19 mouse cellular contexts compared by ENCODE assay signal in the genomic region with DNA sequence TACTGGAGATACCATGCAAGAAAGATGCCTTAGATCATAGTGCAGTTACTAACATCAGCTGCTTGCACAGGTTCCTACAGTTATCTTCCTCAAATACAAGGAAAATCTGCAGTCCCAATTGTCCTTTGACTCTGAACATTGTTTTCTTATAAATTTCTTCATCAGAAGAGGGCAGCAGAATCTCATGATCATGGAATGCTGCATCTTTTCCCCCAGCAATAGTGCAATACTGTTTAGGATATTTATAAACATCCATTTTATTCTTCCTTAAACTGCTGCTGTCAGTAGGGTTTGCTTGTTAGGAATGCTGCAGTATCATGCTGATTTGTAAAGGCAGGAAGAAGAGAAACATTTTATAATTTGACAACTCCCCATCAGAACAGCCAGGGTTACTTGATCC.
A peak's percentile ranks its signal among the peaks of the same experiment; 100 is the strongest.
DNase-seq lines count a peak whose midpoint lies in the region; ATAC-seq and TF ChIP-seq lines count a peak whose summit lies in the region.
"Had no signal": no experiment of that assay in that cellular context is flagged by ENCODE, and none has a peak within 500 bp of the region (broad histone marks: within the 10 kb centered on the region; RNA-seq: fewer than 3 reads in every experiment).

No protein-coding gene starts in this region.

- H3K4me2 ChIP-seq in forebrain, embryonic 16.5 days (ENCODE audit: low read length): no peak overlapping the region
- no peak overlapping the region for H3K4me2 ChIP-seq in midbrain, embryonic 16.5 days (ENCODE audit: low read length)
- no peak overlapping the region for H3K4me2 ChIP-seq in stomach, postnatal 0 days (replicated peaks; ENCODE audit: low read depth)
- H3K4me2 ChIP-seq: embryonic facial prominence, embryonic 13.5 days; limb, embryonic 13.5 days; liver, embryonic 13.5 days; lung, embryonic 15.5 days; midbrain, embryonic 13.5 days; stomach, embryonic 15.5 days had no signal

- peak; percentile 59; the same call in 1 of the 2 replicates for ATAC-seq in forebrain, embryonic 16.5 days
- ATAC-seq in midbrain, embryonic 16.5 days: peak; percentile 25; the same call in 1 of the 2 replicates
- ATAC-seq in stomach, postnatal 0 days (ENCODE audit: low FRiP score, low TSS enrichment): no peak
- ATAC-seq: midbrain, embryonic 13.5 days had no signal

- no peak for DNase-seq in forebrain, embryonic 10.5 days (ENCODE audit: extremely low spot score, low spot score)
- peak; percentile 2 to 34 for DNase-seq in layer of hippocampus, adult 18-20 months (ENCODE audit: low spot score in 2 of 2)
- no peak for DNase-seq in layer of hippocampus, postnatal 10 days (ENCODE audit: low spot score in 2 of 2)
- no peak for DNase-seq in midbrain, embryonic 10.5 days (ENCODE audit: low spot score)
- no peak for DNase-seq in stomach, postnatal 0 days (ENCODE audit: low spot score)
- no peak for DNase-seq in adrenal gland, adult 18-20 months (ENCODE audit: low spot score in 2 of 2)
- DNase-seq: cerebellum, adult 9-11 months; gastrocnemius, adult 2 months; liver, embryonic 13.5 days had no signal

- H3K27ac ChIP-seq in forebrain, embryonic 16.5 days (ENCODE audit: low read length): no peak overlapping the region
- H3K27ac ChIP-seq in forebrain, embryonic 10.5 days: no peak overlapping the region
- H3K27ac ChIP-seq in midbrain, embryonic 16.5 days (ENCODE audit: low read length): no peak overlapping the region
- no peak overlapping the region for H3K27ac ChIP-seq in midbrain, embryonic 10.5 days (replicated peaks)
- no peak overlapping the region for H3K27ac ChIP-seq in stomach, postnatal 0 days (replicated peaks)
- H3K27ac ChIP-seq: embryonic facial prominence, embryonic 13.5 days; gastrocnemius, adult 2 months; heart, embryonic 10.5 days; hindbrain, embryonic 10.5 days; limb, embryonic 13.5 days; liver, embryonic 13.5 days; lung, embryonic 15.5 days; macrophage; midbrain, embryonic 13.5 days; stomach, embryonic 15.5 days had no signal

- TF ChIP-seq CTCF in stomach, postnatal 0 days (IDR thresholded peaks at IDR 0.05; ENCODE audit: low read depth): peak; percentile 15; the same call in 1 of the 2 replicates

- no peak overlapping the region for H3K9ac ChIP-seq in forebrain, embryonic 16.5 days (replicated peaks; ENCODE audit: low read depth, low read length)
- H3K9ac ChIP-seq in midbrain, embryonic 16.5 days (ENCODE audit: low read depth, low read length): no peak overlapping the region
- H3K9ac ChIP-seq in stomach, postnatal 0 days (ENCODE audit: low read length): no peak overlapping the region
- H3K9ac ChIP-seq: embryonic facial prominence, embryonic 13.5 days; limb, embryonic 13.5 days; liver, embryonic 13.5 days; lung, embryonic 15.5 days; midbrain, embryonic 13.5 days; stomach, embryonic 15.5 days had no signal

- no peaks in the 10 kb centered on the region for H3K4me1 ChIP-seq in forebrain, embryonic 16.5 days (replicated peaks; ENCODE audit: control insufficient read depth, insufficient read depth, low read length)
- no peaks in the 10 kb centered on the region for H3K4me1 ChIP-seq in forebrain, embryonic 10.5 days
- no peaks in the 10 kb centered on the region for H3K4me1 ChIP-seq in midbrain, embryonic 16.5 days (ENCODE audit: control insufficient read depth, insufficient read depth, low read length)
- H3K4me1 ChIP-seq in midbrain, embryonic 10.5 days: no peaks in the 10 kb centered on the region
- H3K4me1 ChIP-seq in stomach, postnatal 0 days (replicated peaks; ENCODE audit: control insufficient read depth, insufficient read depth): no peaks in the 10 kb centered on the region
- H3K4me1 ChIP-seq: embryonic facial prominence, embryonic 13.5 days; heart, embryonic 10.5 days; hindbrain, embryonic 10.5 days; limb, embryonic 13.5 days; liver, embryonic 13.5 days; lung, embryonic 15.5 days; midbrain, embryonic 13.5 days; stomach, embryonic 15.5 days had no signal

- H3K27me3 ChIP-seq in forebrain, embryonic 16.5 days (replicated peaks; ENCODE audit: control insufficient read depth, insufficient read depth, low read length): no peaks in the 10 kb centered on the region
- no peaks in the 10 kb centered on the region for H3K27me3 ChIP-seq in forebrain, embryonic 10.5 days (ENCODE audit: poor library complexity, severe bottlenecking)
- H3K27me3 ChIP-seq in midbrain, embryonic 16.5 days (ENCODE audit: control insufficient read depth, insufficient read depth, low read depth, low read length): no peaks in the 10 kb centered on the region
- no peaks in the 10 kb centered on the region for H3K27me3 ChIP-seq in midbrain, embryonic 10.5 days (ENCODE audit: low read depth, poor library complexity, severe bottlenecking)
- H3K27me3 ChIP-seq in stomach, postnatal 0 days (ENCODE audit: control insufficient read depth, insufficient read depth, low read length): no peaks in the 10 kb centered on the region
- H3K27me3 ChIP-seq: embryonic facial prominence, embryonic 13.5 days; limb, embryonic 13.5 days; liver, embryonic 13.5 days; lung, embryonic 15.5 days; midbrain, embryonic 13.5 days; stomach, embryonic 15.5 days had no signal

- no peaks in the 10 kb centered on the region for H3K9me3 ChIP-seq in forebrain, embryonic 16.5 days (ENCODE audit: control insufficient read depth, low read length)
- no peaks in the 10 kb centered on the region for H3K9me3 ChIP-seq in forebrain, embryonic 10.5 days
- no peaks in the 10 kb centered on the region for H3K9me3 ChIP-seq in midbrain, embryonic 16.5 days (replicated peaks; ENCODE audit: control insufficient read depth, low read length, poor library complexity, severe bottlenecking)
- no peaks in the 10 kb centered on the region for H3K9me3 ChIP-seq in midbrain, embryonic 10.5 days (replicated peaks)
- no peaks in the 10 kb centered on the region for H3K9me3 ChIP-seq in stomach, postnatal 0 days (ENCODE audit: control insufficient read depth, low read length)
- H3K9me3 ChIP-seq: embryonic facial prominence, embryonic 13.5 days; heart, embryonic 10.5 days; hindbrain, embryonic 10.5 days; limb, embryonic 13.5 days; liver, embryonic 13.5 days; lung, embryonic 15.5 days; midbrain, embryonic 13.5 days; stomach, embryonic 15.5 days had no signal

- H3K36me3 ChIP-seq in forebrain, embryonic 16.5 days (ENCODE audit: control insufficient read depth, insufficient read depth): no peaks in the 10 kb centered on the region
- no peaks in the 10 kb centered on the region for H3K36me3 ChIP-seq in forebrain, embryonic 10.5 days (replicated peaks)
- no peaks in the 10 kb centered on the region for H3K36me3 ChIP-seq in midbrain, embryonic 16.5 days (ENCODE audit: control insufficient read depth, insufficient read depth, low read length)
- H3K36me3 ChIP-seq in midbrain, embryonic 10.5 days: no peaks in the 10 kb centered on the region
- H3K36me3 ChIP-seq in stomach, postnatal 0 days (ENCODE audit: control insufficient read depth, insufficient read depth, low read length): no peaks in the 10 kb centered on the region
- H3K36me3 ChIP-seq: embryonic facial prominence, embryonic 13.5 days; heart, embryonic 10.5 days; hindbrain, embryonic 10.5 days; limb, embryonic 13.5 days; liver, embryonic 13.5 days; lung, embryonic 15.5 days; midbrain, embryonic 13.5 days; stomach, embryonic 15.5 days had no signal

- no peak overlapping the region for H3K4me3 ChIP-seq in forebrain, embryonic 16.5 days (replicated peaks; ENCODE audit: low read length)
- no peak overlapping the region for H3K4me3 ChIP-seq in forebrain, embryonic 10.5 days
- no peak overlapping the region for H3K4me3 ChIP-seq in midbrain, embryonic 16.5 days (ENCODE audit: low read depth, low read length)
- H3K4me3 ChIP-seq in midbrain, embryonic 10.5 days: no peak overlapping the region
- no peak overlapping the region for H3K4me3 ChIP-seq in stomach, postnatal 0 days (ENCODE audit: low read depth, low read length)
- H3K4me3 ChIP-seq: embryonic facial prominence, embryonic 13.5 days; gastrocnemius, adult 2 months; heart, embryonic 10.5 days; hindbrain, embryonic 10.5 days; limb, embryonic 13.5 days; liver, embryonic 13.5 days; lung, embryonic 15.5 days; midbrain, embryonic 13.5 days; stomach, embryonic 15.5 days had no signal

- TF ChIP-seq EP300 in stomach, postnatal 0 days (optimal IDR thresholded peaks at IDR 0.05): no peak

Comparison
In these comparisons a context has a peak if more than half of its experiments do, and no peak if none do; other contexts are left out.
1. DNase-seq: peak in layer of hippocampus, adult 18-20 months (2 of 2); none in forebrain, embryonic 10.5 days (single experiment), layer of hippocampus, postnatal 10 days (0 of 2), midbrain, embryonic 10.5 days (single experiment), stomach, postnatal 0 days (single experiment) and adrenal gland, adult 18-20 months (0 of 2).